Mouse (Mus musculus) right cerebral cortex, postnatal 4 days (tissue): ENCODE measurements around the gene Mrtfb.

Source experiments
- DNase-seq: peaks from one replicate; pipeline ENCODE4 v3.0.0-alpha.2; 2022

Gene Mrtfb

GRCm38 (mm10) chr16:13255855-13256635, at the start of gene Mrtfb:
Gene Mrtfb, plus strand, starts transcription at chr16:13256481.
- DNase-seq, result peak; percentile 89

DNA sequence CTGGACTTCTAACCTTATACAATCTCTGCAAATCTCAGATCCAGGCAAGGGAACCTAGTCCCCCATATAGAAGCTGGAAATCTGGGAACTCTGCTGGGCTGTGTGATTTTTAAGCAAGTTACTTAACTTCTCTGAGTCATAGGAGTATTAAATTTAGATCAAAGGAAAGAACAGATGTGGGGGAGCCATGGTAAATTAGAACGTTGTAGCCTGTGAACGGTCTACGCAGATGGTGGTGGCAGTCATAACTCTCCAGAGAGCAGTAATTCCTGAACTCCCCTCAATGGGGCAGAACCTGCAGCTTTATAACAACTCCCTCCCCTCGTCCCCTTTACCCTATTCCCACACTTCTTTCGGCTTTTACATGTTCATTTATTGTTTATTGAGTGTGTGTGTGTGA, 48.6 kb upstream of the Mrtfb start:
- DNase-seq, result no peak

- DNase-seq, result no peak
Observed at GRCm38 (mm10) chr16:13208087-13208486, 48.2 kb upstream of the Mrtfb start.

DNA sequence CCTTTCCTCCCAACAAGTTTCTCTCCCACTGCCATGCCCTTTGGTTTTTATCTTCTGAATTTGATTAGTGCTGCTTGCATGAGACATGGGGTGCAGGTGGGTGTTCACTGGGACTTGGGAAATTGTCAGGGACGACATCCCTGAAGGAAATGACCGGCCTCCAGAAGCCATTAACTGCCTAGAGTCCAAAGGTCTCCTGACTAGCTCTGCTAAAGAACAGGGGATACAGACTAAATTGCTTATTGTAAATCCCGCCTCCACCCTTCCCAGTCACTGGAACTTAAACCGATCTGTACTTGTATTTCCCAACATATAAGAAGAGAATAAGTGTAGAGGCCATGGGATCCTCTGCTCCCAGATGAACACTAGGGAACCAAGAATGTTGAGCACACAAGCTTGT, 43.5 kb upstream of the Mrtfb start:
- no peak for DNase-seq

DNA sequence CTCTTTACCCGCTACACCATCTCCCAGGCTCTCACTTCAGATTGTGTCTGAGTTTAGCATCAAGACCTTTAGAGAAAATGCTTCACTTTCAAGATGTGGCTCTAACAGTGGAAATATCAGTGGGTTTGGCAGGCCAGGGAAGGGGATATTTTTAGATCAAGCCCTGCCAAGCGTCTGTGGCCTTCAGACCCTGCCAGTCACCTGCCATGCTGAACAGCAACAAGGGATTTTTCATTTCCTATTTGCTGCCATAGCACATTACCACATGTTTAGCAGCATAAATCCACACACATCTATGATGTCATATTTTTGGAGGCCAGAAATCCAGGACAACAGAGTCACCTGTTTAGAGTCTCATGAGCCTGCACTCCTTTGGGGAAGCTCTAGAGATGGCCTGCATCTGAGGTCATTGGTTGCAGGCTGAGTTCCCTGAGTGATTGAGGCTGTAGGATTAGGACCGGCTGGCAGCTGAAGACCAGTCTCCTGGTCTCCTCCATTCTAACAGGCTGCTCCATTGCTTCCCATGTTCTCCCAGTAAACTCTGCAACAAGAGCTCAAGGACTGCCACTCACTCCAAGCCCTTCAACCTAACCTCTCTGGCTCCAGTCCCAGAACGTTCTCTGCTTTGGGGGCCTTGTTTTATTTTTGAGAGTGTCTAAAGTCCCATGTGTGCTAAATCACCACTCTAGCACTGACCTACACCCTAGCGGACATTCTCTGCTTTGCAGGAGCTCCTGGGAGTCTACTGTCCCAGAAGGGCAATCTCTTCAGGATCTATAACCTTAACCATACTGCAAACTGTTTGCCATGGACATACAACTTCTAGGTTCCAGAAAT, 39.9 kb upstream of the Mrtfb start:
- DNase-seq, result no peak

DNA sequence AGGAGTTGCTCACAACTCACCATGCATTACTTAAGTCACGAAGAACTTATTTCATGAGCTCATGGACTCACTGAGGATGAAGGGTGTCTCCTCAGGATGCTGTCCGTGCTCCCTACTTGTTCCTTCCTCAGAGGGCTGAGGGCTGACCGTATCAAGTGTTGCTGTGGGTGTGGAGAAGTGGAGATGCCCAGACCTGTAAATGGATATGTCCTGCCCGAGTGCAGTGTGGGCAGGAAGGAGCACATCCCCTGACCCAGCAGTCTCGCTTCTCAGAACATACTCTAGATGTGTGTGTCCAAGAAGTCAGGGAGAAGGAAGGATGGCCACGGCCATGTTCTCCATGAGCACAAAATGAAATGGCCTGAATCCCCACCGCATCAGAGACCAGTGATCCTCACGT, 38.3 kb upstream of the Mrtfb start:
- no peak for DNase-seq

DNA sequence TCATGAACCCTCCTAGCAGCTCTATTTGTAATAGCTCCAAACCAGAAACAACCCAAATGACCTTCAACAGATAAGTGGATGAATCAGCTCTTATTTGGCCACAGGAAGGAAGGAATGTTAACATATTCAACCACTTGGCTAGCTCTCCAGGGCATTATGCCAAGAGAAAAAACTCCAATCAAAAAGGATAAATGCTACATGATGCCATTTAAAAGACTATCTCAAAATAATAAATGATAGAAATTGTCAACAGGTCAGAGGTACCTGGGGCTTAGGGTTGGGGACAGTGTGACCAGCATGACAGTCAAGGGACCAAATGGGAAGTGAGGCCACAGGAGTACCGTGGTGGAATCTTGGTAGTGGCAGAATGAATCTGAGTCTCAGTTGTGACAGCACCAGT, 34.8 kb upstream of the Mrtfb start:
- DNase-seq, result no peak

- no peak for DNase-seq
Observed at GRCm38 (mm10) chr16:13232043-13232442, 24.2 kb upstream of the Mrtfb start.

DNA sequence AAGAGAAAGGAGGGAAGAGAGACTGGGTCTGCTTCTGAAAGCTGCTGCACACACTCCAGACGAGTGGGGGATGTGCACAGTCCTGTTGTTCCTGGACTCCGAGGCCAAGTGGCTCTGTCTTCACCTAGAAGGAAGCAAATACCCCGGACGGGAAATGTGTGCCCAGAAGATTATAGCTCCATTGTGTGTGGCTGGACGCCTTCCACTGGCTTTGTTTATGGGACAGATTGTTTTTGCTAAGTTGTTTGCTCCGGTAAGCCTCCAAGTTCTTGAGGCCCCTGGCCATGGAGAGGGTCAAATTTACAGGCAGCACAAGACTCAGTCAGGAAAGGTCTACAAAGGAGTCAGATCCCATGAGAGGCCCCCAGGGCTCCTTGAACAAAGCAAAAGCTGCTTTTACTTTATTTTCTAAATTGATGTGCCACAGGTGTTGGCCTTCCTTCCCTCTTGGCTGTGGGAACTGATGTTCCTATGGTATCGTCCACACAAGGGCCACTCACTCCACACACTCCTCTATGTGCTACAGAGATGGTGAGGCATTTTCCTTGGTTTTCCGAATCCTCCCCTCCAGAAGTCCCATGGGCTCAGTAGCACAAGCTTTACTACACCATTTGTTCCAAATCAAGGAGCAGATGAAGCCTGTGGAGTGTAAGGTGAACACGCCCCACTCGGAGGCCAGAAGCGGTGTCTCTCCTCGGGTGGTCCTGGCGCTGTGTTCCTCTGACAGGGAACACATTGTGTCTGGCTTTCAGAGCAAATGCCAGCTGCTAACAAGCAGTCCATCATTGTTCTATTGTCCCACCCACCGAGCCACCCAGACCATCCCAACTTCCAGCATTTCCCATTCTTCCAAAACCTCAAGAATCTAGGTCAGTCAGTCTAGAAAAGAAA, 23.1 kb upstream of the Mrtfb start:
- no peak for DNase-seq

- no peak for DNase-seq
Observed at GRCm38 (mm10) chr16:13239039-13239438, 17.2 kb upstream of the Mrtfb start.

GRCm38 (mm10) chr16:13239544-13239943, 16.7 kb upstream of the Mrtfb start:
- no peak for DNase-seq

DNA sequence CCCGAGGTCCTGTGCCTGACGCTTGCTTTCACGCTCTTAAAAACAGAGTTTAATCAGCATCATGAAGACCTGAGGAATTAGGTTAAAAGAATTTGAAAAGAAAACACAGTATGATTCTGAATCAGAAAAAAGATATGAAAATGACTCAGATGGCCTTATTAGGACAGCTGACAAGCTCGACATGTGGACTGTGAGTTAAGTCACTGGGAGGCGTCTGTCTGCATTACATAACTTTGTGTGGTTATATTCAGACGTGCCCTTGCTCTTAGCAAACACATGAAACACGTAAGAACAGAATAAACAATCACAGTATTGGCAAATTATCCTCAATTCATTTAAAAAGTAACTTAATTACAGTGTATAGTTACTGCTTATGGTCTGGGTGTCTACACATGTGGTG, 16.0 kb upstream of the Mrtfb start:
- DNase-seq, result no peak

DNA sequence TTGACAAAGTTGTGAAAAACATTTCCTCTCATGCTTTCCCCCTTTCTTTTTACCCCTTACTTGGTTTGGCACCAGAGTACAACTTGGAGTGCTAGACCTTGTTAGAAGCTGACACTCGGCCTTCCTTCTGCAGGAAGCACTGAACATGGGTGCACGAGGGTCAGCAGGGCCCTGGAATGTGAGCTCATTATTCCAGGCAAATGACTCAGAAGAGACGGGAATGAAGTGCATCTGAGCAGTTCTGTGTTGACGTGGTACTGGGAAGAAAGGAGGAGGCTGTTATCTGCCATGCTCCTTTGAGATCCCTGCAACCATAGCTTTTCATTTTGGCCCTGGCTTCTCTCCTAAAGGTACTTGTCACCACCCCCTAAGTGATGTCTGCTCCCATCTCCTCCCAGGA, 10.6 kb upstream of the Mrtfb start:
- DNase-seq, result no peak

GRCm38 (mm10) chr16:13246855-13247254, 9.4 kb upstream of the Mrtfb start:
- DNase-seq, result no peak

DNA sequence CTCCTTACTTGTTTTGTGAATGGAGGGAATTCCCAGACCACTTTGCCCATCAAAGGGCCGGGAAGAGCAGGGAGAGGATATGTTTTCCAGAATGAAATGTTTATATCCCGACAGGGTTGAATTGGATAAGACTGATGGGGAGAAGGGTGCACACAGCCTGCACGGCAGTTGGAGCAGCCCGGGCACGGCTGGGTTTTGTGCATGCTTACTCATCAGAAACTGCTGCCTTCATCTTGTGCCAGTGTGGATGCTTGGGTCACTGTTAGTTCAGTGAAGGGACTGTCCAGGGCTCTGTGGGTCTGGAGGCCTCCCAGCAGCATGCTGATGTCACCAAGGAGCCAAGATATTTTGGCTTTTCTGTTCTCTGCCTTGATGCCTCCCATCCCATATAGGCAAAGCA, 6.2 kb upstream of the Mrtfb start:
- no peak for DNase-seq

- peak; percentile 35 for DNase-seq
Observed at GRCm38 (mm10) chr16:13256667-13257527, 616 bp downstream of the Mrtfb start.

DNA sequence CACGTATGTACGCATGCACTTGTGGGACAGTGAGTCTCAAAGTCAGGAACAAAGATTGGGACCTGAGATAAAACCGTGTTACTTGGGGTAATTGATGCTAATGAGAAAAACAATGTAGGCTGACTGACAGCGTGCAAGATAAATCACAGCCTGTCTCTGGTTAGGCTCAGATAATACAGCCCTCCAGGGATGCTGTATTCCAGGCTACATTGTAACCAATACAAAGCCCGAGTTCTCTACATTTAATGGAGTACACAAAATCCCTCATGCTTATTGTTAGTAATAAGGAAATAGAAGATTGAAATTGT, 1.2 kb downstream of the Mrtfb start:
- DNase-seq, result no peak

- no peak for DNase-seq
Observed at GRCm38 (mm10) chr16:13259026-13259425, 2.7 kb downstream of the Mrtfb start.

DNA sequence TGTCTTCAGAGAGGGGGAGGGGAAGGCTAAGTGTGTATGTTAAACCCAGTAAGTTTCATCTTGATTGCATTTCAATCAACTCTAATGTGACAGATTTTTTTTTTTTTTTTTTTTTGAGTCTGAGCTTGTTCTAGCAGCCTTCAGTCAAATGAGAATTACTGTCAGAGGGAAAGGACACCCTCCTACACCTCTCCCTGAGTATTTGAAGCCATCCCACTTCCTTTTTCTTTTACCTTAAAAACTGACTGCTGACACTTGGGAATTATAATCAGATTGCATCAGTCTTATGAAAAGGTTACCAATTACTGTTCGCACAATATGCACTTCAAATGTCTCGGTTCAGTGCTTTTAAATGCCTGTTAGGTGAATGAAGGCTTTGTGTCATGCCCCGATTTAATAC, 10.0 kb downstream of the Mrtfb start:
- DNase-seq, result no peak

GRCm38 (mm10) chr16:13267350-13267904, 11.1 kb downstream of the Mrtfb start:
- no peak for DNase-seq

- no peak for DNase-seq
Observed at GRCm38 (mm10) chr16:13269426-13269825, 13.1 kb downstream of the Mrtfb start.

GRCm38 (mm10) chr16:13276258-13276657, 20.0 kb downstream of the Mrtfb start:
- no peak for DNase-seq
